Mouse (Mus musculus) kidney, postnatal 14 days (tissue): ENCODE results near the gene Loxl1.

Source experiments
- DNase-seq: peaks from one replicate; pipeline ENCODE4 v3.0.0; 2022; ENCODE audit warnings: mixed read lengths

The Loxl1 gene

GRCm38 (mm10) chr9:58312944-58313359 lies at the start of gene Loxl1:
Gene Loxl1 (minus strand): TSS chr9:58313186.
- DNase-seq = peak; percentile 78

DNA sequence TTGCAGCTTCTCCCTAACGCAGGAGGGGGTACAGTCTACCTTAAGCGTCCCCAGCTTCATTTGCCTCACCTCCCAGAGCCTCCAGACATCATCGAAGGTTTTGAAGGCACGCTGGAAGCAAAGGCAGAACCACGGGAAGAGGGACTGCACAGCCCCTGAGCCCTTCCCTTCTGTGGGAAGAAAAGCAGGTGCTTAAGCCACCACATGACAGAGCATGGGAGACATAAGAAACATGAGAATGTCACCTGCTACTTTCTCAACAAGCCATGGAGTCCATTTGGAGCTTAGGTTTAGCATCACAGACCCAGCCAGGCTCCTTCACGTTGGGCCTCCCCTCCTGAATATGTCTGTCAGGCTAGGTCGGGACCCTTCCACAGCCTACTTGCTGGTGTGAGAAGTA lies 49.0 kb upstream of the Loxl1 start:
- DNase-seq = no peak

GRCm38 (mm10) chr9:58361373-58361772 lies 48.4 kb upstream of the Loxl1 start:
- no peak for DNase-seq

- DNase-seq = no peak
These were observed 42.5 kb upstream of the Loxl1 start for GRCm38 (mm10) chr9:58355262-58356050.

GRCm38 (mm10) chr9:58354701-58355100 lies 41.7 kb upstream of the Loxl1 start:
- DNase-seq = no peak

DNA sequence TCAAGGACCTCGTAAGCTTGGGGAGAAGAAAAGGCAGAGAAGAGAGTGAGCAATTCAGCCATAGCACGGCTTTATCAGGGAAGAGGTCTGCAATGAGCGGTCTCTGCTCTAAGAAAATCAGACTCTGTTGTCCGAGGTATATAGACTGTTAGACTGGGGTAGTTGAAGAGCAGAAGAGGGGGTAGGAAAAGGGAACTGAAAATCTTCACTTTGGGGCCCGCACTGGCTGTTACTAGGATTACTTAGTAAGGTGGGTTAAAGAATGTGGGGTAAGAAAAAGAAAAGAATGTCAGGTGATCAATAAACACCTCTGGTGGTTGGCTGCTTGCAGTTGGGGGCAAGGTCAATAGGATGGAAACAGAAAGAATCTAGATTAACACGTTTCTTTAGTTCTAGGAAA lies 40.2 kb upstream of the Loxl1 start:
- DNase-seq = no peak

- DNase-seq = no peak
These were observed 34.8 kb upstream of the Loxl1 start for GRCm38 (mm10) chr9:58347795-58348194.

DNA sequence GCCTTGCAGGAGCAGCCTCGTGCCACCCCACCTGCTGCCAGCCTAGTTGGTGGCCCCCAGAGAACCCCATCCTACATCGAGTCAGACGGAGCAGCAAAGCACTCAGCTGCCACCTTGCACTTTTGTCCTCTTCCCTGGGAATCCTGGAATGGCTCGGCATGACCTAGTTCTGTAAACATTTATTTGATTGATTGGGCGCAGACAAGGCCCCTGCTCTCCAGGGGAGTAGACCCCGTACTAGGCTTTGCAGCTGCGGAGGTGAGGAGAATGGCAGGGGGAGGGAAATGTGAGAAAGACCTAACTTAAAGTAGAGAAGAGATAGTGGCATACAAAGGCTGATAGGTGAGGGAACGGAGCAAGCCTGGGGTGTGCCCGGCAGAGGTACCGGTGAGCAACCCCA lies 33.5 kb upstream of the Loxl1 start:
- DNase-seq = no peak

DNA sequence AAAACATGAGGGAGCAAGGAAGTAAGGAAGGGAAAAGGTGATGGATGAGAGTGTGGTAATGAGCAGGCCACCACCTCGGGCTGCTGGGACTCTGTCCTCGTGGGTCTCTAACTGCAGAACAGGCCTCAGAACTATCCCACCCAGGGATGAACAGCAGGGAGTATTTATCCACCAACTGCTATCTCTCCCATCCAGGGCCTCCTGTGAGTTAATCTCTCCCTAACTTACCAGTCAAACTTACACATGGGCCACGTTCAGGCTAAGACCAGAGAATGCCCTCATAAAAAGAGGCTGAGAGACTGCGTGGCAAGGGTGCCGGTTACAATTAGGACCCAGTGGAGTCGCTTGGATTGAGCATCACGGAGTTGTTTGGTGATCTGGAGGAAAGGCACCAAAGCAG lies 33.0 kb upstream of the Loxl1 start:
- no peak for DNase-seq

DNA sequence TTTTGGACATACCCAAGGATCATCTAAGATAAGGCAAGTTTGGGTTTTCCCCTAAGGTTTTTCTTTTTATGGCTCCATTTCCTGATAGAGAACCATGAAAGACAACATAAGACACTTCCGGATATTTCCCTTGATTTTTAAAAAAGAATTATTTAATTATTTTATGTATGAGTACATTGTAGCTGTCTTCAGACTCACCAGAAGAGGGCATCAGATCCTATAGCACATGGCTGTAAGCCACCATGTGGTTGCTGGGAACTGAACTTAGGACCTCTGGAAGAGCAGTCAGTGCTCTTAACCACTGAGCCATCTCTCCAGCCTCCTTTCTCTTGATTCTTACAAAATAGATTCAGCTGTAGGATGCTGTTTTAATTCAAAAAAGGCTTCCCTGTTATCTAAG lies 28.8 kb upstream of the Loxl1 start:
- DNase-seq = no peak

DNA sequence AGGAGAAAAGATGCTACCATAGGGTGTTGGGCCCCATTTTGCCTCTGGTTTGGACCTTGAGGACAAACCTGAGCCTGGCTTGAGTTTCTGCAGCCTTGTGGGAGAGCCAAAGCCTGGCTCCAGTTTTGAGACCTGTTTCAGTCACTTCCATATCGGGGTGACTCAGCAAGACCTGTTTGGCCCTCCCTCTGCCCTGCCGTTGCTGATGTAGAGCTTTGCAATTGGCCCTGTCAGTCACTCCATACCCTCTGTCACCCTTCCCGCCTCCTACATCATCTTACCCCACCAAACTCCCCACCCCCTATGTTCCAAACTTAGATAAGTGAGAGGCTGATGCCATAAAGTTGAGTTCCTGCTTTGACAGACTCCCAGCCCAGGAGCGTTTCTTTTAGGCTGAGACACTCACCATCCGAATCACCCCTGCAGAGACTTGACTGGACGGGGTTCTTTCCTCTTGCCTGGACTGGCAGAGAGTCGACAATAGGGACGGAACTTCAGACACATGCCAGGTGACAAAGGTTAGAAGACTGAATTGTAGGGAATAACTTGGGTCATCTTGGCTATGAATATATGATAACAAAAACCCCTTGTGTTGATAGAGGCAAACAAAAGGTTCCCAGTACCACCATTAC lies 23.8 kb upstream of the Loxl1 start:
- DNase-seq = no peak

DNA sequence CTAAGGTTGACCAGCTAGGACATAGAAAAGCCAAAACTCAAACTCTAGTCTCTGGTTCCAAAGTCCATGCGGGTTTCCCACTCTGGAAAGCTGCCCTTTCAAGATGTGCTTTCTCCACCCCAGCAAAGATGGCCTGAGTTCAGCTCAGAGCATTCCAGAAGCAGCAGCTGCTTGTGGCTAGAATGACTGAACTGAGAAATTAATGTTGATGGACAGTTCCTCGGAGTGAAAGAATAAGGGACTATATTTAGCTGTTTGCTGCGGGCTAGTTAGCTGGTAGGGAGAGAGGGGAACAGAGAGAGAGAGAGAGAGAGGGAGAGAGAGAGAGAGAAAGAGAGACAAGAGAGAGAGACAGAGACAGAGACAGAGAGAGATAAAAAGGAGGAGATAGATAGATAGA lies 18.3 kb upstream of the Loxl1 start:
- DNase-seq = no peak

DNA sequence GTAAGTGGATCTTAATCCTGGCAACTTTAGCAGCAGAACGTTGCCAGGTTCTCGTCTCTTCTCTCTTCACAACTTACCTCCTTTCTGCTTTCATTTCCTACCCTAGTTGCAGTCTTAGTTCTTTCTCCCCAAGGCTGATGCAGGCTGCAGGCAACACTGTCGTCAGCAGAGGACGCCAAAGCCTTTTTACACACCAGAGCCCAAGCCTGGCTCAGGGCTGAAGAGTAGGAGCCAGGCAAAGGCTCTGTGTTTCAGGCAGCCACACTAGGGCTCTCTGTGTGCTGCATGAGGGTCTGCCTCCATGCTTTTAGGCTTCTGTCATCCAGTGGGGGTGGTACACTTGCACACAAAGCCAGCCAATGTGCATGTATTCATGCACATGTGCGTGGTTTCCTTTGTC lies 17.3 kb upstream of the Loxl1 start:
- no peak for DNase-seq

DNA sequence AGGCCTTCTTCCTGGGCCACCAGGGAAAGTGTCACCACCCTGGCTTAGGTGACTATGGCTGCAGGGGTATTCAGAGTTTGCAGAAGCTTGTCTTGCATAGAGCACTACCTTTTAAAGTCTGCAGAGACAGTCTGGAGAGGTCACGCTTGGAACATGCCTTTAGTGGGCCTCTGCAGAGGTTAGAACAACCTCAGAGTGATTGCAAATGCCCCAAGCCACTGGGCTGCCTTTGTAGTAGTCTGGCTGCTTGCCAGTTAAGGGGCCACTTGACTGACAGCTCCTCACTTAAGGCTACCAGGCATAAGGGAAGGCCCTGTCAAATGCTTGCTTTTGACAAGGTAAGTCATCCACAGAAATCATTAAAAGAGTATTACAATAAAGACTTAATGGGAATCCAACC lies 14.4 kb upstream of the Loxl1 start:
- DNase-seq = no peak

DNA sequence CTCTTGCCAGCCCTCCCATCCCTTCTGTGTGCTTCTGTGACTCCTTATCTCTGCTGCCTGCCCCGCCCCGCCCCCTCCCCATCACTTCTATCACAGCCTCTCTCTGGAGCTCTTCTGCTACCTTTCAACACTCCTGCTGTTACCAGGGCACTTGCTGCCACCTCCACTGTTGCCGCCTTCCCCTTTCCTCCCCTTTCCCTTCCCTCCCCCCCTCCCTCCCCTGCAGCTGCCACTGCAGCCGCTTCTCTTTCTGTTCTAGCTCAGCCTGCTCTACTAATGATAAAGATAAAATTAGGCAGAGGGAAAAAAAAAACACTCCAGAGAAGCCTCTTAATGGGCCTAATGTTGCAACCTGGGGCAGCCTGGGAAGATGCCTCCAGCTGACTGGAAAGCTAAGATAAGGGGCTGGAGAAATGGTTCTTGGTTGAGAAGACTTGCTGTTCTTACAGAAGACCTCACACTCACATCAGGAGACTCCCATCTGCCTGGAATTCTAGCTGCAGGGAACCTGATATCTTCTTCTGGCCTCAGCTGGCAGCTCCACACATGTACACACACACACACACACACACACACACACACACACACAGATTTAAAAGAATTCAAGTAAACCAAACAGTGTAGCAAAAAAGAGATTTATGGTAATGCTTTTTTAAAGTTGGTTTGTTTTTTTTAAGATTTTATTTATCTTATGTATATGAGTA lies 13.6 kb upstream of the Loxl1 start:
- DNase-seq = no peak

DNA sequence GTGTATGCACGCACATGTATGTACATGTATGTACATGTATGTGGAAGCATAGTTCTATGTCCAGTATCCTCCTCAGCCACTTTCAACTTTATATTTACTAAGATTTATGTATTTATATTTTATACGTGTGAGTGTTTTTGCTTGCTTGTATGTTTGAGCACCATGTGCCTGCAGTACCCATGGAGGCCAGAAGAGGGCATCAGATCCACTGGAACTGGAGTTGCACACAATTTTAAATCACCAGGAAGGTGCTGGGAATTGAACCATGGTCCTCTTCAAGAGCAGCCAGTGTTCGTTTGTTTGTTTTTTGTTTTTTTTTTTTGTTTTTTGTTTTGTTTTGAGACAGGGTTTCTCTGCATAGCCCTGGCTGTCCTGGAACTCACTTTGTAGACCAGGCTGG lies 8.7 kb upstream of the Loxl1 start:
- DNase-seq = no peak

- DNase-seq = no peak
These were observed 5.3 kb upstream of the Loxl1 start for GRCm38 (mm10) chr9:58318317-58318716.

DNA sequence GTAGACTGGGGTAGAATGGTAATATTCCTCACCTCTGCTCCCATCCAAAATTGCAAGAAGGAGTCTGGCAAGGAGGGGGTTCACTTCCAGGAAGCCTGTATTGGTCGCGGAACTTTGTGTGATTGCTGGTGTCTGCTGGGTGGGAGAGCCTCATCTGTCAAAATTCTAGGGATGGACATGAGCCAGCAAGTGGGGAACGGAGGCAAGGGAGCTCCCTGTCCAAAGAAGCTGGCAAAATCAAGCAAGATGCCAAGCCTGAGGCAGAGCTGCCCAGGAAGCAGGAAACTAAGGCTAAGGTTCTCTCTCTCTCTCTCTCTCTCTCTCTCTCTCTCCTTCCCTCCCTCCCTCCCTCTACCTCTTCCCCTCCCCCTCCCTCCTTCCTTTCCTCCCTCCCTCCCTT lies 4.4 kb upstream of the Loxl1 start:
- DNase-seq = no peak

DNA sequence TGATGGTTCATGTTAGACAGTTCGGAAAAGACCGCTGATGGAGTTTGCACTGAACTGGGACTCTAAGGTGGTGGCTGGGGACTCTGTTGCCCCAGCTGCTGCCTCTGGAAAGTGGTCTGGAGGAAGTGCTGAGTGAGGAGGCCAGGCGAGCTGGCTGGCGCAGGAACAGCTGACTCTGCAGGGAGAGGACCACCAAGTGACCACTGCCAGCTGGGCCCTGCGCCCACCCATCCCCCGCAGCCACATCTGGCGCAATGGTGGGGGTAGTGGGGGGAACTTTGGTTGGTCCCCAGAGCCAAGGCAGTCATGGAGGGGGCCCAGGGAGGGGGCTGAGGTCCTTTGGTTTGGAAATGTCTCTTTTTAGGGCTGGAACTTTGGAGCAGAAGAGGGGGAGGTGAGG lies 3.8 kb upstream of the Loxl1 start:
- DNase-seq = no peak

GRCm38 (mm10) chr9:58315850-58316249 lies 2.9 kb upstream of the Loxl1 start:
- DNase-seq = no peak

GRCm38 (mm10) chr9:58314682-58315360 lies 1.8 kb upstream of the Loxl1 start:
- no peak for DNase-seq

- DNase-seq = peak; percentile 68
These were observed 616 bp downstream of the Loxl1 start for GRCm38 (mm10) chr9:58312196-58312943.
